Mouse (Mus musculus) mouse trophoblast stem cell (cell line): ENCODE results near the gene Hp.

Source experiments
- in situ Hi-C, 2 experiments: fragments of 300-500 bp; cut with MseI, MboI; formaldehyde crosslinking; loops; 2 replicates in 1 of 2; 3 replicates in 1 of 2; pipeline ENCODE4 v1.15.1; 2025

Hp gene

DNA sequence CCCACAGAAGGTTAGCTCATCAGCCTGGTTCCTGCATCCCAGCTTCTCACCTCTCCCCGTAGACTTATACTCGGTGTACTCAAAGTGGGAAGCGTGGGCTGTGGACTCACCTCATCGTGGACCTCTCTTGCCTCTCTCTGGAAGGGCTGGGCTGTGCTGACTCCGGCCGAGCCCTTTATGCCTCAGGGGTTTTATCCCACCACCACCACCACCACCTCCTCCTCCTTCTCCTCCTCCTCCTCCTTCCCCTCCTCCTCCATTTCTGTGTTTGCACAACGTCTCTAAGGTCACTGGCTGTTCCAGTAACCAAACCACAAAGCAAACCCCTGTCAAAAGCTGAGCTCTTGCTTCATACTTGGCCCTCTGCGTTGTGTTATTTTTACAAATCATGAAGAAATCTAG lies at the start of gene Hp:
TSS of gene Hp (minus strand) at position 273 of the 402 bp plus-strand sequence.
- in situ Hi-C loops: no loop called here

DNA sequence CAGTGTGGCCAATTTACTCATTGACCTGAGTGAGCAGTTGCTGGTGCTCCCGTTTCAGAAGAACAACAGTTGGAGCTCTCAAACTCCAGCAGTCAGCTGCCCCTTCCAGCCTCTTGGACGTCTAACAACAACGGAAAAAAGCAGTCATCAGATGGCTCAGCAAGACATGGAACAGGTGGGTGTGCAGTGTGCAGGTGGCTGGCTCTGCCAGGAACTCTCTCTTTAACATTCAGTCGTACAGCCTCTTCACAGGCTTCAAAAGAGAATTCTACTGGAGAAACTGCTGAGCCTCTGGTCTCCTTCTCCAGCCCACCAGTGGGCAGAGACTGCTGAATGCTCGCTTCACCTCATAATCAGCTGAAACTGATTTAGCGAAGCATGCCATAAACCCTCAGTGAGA lies 49.7 kb upstream of the Hp start:
- in situ Hi-C loops: no loop called here

DNA sequence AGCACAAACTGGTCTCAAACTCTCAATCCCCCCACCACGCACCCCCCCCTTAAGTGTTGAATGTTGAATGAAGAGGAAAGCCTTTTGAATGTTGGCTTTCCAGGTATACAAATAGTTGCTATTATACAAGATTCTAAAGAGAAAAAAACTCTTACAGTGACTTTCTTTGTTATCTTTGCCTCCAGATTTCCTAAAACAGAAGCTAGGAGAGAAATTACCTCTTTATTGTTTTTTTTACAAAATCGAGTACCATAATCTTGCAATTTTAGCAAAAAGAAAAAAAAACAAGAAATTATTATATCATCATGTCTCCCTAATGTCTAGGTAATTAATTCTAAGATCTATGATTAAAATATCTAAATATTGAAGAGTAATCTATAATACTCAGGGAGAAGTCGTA lies 36.6 kb upstream of the Hp start:
- in situ Hi-C loops: no loop called here

DNA sequence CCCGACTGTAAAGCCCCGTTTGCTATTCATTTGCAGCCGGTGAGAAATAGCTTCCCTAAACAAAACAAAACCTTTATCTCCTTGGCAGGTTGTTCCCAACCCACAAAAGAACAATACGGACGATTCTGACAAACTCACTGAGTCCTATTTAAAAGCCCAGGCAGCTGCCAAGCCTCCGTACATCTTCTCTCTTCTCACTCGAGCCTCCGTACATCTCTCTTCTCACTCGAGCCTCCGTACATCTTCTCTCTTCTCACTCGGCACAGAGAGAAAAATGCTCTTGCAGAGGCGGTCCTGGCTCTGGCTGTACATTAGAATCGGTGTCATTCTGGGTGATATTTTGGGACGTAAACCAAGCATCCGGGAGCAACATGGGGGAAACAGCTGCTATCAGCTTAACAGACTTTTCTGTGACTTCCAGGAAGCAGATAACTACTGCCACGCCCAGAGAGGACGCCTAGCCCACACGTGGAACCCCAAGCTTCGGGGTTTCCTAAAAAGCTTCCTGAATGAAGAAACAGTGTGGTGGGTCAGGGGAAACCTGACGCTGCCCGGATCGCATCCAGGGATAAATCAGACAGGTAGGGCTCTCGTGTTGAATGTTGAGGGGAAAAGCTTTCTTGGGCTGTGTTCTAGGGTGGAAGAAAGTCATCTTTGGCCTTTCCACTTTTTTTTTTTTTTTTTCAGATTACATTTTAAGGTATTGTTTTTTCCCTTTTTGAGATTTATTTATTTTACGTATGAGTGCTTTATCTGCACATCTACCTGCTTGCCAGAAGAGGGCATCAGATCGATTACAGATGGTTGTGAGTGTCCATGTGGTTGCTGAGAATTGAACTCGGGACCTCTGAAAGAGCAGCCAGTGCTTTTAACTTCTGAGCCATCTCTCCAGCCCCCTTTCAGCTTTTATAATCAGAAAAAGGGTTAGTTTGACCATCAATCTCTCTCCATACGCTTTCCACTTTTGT lies 35.6 kb upstream of the Hp start, which contains the start of gene Pkd1l3:
TSS of gene Pkd1l3 (plus strand) at position 275 of the 968 bp plus-strand sequence.
- in situ Hi-C loops: no loop called here

DNA sequence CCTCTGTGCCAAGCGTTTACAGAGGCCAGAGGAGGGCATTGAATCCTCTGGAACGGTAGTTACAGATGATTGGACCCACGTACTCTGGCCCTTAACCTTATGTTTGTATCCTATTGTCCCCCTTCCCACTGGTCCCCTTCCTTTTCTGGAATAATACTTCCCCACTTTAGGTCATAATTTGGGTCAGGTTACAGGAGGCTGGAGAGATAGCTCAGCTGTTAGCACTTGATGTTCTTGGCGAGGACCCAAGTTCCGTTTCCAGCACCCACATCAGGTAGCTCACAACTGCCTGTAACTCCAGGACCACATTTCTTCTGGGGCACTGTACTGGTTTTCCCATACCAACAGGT lies 30.2 kb upstream of the Hp start:
- in situ Hi-C loops: no loop called here

DNA sequence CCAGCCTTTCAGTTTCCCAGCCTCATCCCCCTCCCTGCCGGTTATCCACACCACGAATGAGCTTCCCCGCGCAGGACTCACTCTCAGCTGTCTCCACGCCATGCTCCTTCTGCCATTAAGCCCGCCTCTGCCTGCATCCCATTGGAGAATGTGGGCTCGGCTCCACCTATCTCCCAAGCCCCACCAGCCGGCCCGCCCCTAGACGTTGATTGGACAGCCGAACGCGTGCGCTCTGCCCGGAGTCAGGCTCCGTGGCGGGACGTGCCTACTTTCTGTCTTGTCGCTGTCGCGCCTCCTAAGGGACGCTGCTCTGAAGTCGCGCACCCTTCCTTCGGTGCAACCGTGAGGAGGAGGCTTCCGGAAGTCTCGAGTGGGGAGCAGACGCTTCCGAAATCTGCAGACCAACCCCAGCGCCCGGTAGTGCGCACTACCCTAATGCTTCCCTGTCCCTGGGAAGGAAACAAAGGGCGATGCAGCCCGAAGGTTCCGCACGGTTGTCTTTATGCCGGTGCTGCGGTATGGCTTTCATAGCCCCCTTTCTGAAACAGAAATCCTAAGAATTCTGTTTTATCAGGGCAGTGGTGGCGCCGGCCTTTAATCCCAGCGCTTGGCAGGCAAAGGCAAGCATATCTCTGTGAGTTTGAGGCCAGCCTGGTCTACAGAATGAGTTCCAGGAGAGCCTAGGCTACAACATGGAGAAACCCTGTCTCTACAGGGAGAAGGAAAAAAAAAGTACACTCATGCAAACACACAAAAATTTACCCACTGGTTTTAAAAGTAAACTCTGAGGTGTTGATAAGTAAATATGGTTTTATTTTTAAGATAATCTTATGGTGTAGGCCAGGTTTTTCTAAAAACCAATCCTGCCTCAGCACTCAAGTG lies 29.5 kb upstream of the Hp start, which contains the start of gene Dhodh:
TSS of gene Dhodh (minus strand) at position 403 of the 882 bp plus-strand sequence.
- in situ Hi-C loops: no loop called here

DNA sequence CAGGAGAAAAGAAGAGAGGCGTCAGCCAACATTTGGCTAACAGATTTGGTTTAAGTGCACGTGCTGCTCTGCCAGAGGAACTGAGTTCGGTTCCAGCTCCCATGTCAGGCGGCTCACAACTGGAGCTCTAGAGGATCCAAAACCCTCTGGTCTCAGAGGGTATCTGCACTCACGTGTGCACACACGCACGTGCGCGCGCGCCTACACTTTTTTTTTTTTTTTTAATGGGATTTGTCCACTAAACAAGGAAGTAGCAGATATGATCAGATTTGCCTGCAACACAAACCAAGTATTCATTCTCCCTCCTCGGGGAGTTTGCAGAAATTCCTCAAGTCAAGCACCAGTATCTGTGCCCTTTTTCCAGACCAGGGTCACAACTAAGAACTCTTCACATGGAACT lies 28.7 kb upstream of the Hp start:
- in situ Hi-C loops: no loop called here

DNA sequence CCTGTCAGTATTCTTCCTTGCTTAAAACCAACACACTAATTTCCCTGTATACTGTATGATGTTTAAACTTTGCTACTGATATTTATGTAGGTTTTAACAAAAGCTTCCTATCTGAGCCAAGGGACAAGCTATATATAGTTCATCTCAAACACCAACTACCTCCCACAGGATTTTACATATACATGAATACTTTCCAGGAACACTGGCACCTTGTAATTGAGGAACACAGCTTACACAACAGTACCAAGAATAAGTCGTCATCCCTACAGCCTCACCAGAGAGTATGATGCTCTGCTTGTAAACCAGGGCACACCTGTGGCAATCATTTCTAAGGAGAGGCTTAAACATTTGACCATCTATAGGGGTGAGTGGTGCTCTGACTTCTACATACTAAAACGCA lies 27.8 kb upstream of the Hp start:
- in situ Hi-C loops: no loop called here

DNA sequence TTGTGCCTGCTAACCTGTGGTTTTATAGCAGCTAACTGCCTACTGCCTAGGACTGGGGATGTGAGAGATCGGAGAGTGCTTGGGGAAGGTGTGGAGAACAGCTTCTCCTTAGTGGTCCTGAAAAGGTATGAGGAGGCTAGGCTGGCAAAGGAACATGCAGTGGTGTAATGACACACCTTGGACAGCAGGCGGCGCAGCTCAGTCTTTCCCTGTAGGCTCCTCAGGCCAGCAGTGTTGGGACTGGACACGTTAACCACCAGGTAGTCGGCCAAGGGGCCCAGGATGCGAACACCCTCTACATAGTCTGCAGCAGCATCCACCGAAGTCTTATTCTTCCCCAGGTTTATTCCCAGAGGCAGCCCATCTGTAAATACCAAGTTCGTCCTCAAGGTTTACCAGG lies 16.9 kb upstream of the Hp start:
- in situ Hi-C loops: no loop called here

DNA sequence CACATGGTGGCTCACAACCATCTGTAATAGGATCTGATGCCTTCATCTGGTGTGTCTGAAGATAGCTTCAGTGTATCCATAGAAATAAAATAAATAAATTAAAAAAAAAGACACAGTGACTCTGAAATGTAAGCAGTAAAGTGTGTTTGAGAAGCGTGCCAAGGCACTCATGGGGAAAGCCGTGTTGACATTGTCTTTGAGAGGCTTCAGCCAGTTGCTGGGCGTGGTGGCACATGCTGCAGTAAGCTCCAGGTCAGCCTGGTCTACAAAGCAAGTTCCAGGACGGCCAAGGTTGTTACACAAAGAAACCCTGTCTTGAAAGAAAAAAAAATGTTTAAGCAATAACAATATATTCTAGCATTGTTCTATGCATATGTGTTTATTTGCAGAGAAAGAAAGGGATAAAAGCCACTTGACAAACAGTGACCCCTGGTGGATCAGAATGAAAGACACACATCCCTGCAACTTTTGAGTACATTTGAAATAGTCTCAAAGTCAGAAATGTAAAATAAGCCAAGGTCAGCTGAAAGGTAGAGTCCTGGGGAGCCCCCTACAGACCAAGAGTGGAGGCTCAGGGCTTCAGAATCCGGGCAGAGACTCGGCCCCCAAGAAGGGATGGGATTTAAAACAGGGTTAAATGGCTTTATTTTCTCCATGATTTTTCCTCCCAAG lies 14.3 kb upstream of the Hp start:
- in situ Hi-C loops: no loop called here

DNA sequence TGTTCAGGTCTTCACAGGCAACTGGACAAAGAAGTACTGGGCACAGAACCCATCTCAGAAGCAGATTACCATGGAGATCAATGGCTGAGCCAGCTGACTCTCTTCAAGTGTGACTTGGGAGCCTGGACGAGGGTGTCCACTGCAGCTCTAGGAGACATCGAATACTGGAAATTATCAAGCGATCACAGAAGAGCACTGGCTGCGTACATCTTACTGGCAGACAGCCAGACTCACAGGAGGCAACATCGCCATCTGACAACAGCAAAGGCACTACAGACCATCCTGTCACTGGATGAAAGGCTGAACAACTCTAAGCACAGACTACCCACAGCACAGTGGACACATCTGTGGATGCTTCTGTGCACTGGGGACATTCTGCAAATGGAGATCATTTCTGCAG lies 13.2 kb upstream of the Hp start:
- in situ Hi-C loops: no loop called here

DNA sequence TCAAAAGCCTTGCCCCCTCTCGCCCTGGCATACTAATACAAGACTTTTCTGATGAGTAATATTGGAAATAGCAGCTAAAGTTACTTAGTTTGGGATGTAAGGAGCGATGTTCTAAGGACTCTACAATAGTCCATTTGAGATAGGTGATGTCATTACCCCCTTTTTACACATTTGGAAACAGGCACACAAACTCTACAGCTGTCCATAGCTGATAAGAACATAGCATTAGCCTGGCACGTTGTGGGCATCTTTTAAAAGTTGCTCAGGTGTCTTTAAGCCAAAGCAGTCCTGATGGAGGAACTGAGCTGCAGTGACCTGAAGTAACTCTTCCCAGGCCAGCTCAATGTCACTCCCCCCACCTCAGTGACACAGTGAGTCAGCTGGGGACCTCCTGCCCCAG lies 12.4 kb upstream of the Hp start:
- in situ Hi-C loops: no loop called here

DNA sequence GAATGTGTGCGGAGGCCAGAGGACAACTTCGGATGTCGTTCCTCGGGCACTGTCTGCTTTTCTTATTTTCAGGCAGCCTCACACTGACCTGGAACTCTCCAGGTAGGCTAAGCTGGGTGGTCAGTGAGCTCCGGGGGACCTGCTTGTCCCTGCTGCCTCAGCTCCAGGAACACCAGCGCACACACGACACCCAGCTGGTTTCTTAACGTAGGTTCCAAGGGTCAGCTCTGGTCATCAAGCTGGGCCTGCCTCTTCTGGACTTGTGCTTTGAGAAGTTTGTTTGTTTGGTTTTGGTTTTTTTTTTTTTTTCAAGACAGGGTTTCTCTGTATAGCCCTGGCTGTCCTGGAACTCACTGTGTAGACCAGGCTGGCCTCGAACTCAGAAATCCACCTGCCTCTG lies 11.9 kb upstream of the Hp start:
- in situ Hi-C loops: no loop called here

DNA sequence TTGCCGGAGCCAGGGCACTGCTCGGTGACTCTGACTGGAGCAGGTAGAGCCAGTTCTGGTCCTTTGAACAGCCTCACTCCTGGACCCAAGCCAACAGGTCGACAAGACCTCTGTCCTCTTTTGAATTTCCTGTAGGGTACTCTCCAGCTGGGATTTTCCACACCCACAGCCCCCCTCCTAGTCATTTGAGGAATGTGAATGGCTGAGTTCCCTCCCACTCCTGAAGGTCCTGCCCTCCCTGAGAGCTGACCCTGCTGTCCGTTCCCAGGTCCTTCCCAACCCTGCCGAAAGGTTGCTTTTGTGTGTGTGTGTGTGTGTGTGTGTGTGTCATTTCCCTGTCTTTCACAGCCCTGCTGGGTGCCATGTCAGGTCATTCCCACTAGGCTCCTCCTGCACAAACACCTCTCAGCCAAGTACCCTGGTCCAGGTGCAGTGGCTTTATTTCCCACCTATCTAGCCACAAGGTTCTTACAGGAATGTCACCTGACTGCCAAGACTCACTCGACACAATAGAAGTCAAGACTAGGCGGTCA lies 8.1 kb upstream of the Hp start:
- in situ Hi-C loops: no loop called here

DNA sequence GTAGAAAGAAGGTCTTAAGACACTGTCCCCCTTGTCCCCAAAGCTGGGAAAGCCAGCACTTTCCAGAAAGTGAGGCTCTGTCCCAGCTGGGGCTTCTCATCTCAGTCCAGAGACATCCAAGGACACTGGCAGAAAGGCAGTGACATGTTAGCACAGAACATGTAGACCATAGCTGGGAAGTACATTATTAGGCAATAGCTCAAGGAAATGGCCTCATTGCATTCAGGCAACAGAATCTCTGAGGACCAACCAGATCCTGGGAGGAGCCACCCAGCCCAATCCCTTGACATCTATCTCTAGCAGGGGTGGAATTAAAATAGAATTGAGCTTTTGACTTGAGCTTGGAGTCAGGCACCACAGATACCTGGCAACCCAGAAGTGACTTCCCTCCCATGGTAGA lies 6.7 kb upstream of the Hp start:
- in situ Hi-C loops: no loop called here

DNA sequence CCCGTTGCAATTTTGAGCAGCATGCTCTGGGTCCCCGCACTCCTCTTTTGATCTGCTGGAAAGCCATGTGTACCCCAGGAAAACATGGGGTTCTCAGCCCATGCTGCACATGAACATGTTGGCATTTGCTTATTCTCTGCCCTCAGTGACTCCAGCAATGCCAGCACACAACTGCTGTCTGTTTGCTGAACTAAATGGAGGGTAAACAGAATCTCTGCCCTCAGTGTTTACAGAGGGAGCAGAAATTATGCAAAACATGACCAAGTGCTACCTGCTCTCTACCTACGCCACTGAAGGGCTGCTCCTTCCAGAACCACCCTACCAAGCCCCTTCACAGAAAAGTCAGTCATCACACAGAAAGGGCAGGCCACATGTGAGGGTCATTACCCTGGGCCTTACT lies 5.9 kb upstream of the Hp start:
- in situ Hi-C loops: no loop called here

DNA sequence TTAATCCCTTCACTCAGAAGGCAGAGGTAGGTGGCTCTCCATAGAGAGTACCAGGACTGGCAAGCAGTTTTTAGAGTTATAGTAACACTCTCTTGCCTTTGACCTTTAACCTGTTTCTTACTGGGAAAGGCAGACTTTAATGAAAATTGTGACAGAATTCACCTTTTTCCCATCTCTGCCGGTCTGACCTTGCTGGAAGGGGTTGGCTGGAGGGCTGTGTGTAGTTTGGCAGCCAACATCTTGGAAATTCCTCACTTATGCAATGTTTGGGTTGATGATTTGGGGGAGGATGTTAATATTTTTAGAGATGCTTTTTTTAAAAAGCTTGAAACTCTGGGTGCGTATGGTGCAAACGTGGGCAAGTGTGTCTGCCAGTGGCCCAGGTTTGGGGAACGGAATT lies 5.3 kb upstream of the Hp start:
- in situ Hi-C loops: no loop called here

DNA sequence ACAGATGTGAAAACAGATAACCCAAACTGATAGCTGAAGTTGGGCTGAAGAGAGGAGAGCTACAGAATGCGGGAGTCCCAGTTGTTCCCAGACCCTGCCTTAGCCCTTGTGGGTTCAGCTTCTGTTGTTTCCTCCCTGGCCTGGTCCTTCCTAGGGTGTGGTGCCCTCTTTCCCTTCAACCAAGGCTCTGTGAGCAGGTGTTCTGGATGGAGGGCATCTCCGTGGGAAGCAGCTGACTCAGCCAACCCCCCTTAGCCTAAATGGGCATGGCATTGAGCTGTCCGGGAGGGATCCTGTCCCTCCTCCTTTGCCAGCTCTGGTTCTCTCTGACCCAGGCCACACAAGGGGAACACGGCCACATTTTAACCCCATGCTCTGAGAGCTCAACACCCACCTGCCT lies 2.7 kb downstream of the Hp start:
- in situ Hi-C loops: no loop called here

DNA sequence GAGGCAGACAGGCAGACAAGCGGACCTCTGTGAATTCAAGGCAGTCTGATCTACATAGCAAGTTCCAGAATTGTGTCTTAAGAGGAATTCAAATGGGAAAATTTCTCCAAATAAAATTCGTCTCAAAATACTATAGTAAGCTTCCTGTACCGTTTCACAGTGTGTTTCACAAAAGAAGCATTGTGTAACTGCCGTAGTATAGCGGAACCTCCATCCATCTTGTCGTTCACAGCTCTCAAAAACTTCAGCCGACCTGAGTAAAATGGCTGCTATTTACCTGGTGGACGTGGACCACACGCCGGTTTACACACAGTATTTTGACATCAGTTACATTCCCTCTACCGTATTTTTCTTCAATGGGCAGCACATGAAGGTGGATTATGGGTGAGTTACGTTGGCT lies 7.8 kb downstream of the Hp start:
- in situ Hi-C loops: no loop called here

DNA sequence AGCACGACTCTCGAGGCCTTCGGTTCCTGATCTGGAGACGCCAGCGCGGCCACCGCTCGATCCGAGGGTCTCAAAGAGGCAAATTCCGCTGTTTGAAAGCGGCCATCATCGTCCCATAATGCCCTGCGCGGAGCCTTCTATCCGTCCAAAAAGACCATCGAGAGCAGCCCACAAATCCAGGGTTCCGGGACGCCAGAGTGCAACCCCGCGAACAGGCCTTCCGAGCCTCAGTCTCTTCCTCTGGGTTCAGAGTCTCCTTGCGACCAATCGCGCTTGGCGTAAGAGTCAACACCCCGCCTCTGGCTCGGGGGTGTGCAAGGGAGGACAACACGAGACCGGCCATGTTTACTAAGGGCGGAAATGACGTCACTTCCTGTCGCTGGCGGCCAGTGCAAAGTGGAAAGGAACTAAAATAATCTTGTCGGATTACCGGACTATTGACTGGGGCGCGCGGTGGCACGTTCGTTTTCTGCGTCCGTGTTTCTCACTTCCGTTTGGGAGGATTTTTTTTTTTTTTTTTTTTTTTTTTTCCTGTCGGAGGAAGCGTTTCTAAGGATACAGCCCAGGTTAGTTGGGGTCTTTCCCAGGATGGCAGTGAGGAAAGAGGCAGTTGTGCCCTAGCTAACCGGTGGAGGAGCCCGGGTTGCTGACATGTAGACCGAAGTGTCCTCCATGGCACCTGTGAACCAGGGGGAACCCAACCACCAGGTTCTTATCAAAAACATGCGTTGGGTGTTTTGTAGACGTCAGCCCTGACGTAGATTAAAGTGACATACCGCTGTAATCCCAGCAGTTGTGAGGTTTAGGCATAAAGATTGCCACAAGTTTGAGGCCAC lies 13.3 kb downstream of the Hp start, which contains the start of the genes Dhx38 and Txnl4b:
TSS of gene Dhx38 (minus strand) at position 364 of the 836 bp plus-strand sequence.
TSS of gene Txnl4b (plus strand) at position 395 of the 836 bp plus-strand sequence.
- in situ Hi-C loops: no loop called here

DNA sequence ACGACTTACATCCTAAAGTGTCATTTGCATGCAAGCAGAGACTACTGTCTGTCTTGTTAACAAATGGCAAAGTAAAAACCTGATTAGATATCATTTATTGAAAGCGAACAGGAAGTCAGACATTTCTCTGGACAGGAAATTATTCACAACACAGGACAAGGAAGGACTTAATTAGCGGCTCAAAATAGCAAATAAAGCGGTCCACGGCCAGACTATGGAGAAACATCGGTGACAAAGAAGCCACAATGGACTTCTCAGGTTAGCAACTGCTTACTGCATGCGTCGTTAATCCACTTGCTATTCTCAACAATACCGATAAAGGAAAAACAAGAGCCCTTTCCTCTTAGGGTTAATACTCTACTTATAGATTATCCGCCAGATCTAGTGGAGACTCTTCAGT lies 14.2 kb downstream of the Hp start:
- in situ Hi-C loops: no loop called here
